Mouse (Mus musculus) frontal cortex, postnatal 36 days (tissue): Measurements from ENCODE around the gene Fbp2.
"Not testable (repeated sequence)": the region's sequence is repeated elsewhere in the genome, so short reads cannot be mapped to it uniquely, and the experiment has no call there.

Experiments used
- DNase-seq, 2 experiments: peaks; one replicate each; pipeline ENCODE4 v3.0.0; 2022; ENCODE audit warnings: low spot score in 2 of 2

The Fbp2 gene

GRCm38 (mm10) chr13:62863771-62864170 lies 5.5 kb upstream of the Fbp2 start:
- DNase-seq: no peak

GRCm38 (mm10) chr13:62862875-62863274 lies 4.7 kb upstream of the Fbp2 start:
- DNase-seq: no peak

- no peak for DNase-seq
Measured at GRCm38 (mm10) chr13:62860068-62860467, 1.8 kb upstream of the Fbp2 start.

GRCm38 (mm10) chr13:62859251-62859650 lies 1.0 kb upstream of the Fbp2 start:
- DNase-seq: not testable (repeated sequence)

DNA sequence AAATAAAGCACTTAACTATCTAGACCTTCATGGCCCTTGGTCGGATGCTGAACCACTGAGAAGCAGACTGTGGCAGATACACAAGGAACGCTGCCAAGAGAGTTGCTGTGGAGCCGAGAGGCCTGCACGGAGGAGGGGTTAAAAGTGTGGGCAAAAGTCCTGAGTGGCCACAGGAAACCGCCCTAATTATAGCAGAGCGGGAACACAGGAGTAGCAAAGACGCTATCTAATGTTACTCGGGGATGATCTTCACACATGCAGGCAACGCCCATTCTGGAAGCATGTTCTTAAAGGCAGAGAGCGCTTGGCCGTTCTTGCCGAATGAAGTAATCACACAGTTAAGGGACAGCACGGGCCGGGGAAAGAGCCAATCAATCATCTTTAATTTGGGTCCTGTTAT lies 1.4 kb downstream of the Fbp2 start:
- no peak for DNase-seq

- DNase-seq: peak; percentile 75 to 85
Measured at GRCm38 (mm10) chr13:62856305-62856675, 1.9 kb downstream of the Fbp2 start.

DNA sequence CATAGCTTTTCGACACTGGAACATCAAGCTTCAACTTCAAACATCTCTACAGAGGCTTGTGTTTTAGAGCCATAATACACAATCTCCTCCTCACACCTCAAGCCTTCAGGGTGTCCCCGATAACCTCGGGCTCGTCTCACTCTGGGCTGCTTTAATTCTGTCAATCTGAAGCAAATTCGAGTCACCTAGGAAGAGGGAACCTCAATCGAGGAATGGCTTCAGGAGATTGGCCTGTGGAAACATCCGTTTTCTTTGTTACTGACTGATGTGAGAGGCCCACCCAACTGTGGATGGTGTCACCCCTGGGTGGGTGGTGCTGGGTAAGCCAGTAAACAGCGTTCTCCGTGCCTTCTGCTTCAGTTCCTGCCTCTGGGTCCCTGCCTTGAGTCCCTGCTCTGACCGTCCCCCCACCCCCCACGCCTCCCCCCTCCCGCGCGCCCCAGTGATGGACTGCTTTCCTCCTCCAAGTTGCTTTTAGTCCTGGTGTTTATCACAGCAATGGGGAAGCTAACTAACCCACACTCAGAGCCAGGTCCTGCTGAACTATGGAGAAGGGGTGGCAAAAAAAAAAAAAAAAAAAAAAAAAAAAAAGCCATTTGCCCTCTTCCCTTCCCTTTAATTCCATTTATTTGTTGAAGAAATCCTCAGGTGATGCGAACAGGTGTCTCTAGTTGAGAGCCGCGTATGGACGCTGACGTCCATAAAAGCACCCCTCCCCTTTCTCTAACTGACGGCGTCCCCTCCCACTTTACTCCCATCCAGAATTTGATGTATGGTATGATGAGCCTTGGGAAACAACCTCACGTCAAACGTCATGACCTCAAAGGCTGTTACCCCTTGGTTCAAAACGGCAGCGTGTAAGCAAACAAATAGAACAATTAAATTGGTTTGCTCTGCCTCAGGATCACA lies 2.6 kb downstream of the Fbp2 start:
- no peak for DNase-seq

DNA sequence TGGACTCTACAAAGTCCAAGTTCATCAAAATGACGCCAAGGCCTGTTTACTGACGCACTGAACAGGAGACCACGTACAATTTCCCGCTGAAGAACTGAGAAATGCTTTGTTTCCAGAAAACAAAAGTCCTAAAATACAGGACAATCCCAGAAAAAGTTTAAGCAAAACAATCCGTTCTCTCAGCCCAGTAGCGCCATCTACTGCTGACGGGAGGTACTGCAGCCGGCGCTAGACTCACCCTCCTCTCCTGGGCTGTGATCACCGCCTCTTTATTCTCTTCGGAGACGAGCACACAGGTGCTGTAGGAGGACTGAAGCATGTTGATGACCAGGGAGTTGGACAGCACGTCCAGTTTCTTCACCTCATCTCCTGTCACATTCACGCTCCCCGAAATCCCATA lies 3.6 kb downstream of the Fbp2 start:
- DNase-seq: peak; percentile 59 to 71

DNA sequence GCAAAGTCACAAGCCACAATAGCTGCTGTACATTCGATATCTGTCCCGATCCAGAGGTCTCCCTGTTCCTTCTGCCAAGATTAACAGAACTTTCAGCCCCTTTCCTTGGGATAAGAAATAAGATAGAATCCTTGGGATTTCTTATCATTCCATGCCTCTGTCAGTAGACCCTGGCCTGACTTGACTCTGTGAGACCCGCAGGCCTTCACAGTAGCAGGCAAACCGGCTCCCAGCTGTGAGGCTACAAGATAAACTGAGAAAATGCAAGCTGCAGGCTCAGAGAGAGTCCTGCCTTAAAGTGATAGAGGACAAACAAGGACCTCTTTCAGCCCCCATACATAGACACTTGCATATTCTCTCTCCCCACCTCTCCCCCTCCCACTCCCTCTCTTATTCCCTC lies 24.9 kb downstream of the Fbp2 start:
- no peak for DNase-seq

DNA sequence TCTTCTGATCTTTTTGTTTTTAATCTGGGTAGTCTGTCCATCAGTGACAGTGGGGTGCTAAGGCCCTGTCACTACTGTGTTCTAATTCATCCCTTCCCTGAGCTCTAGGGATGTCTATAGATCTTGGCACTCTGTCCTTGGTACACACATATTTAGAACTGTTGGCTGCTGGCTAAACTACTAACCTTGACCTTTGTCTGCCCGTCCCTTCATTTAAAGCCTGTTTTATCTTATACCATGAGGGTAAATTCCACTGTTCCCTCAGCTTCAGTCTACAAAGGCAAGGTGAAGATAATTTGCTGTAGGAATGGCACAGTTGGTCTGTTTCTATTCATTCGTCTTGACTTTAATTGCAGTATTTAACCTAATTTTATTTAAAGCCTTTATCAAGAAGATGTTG lies 26.0 kb downstream of the Fbp2 start:
- DNase-seq: no peak

GRCm38 (mm10) chr13:62815705-62816104 lies 42.5 kb downstream of the Fbp2 start:
- not testable (repeated sequence) for DNase-seq

DNA sequence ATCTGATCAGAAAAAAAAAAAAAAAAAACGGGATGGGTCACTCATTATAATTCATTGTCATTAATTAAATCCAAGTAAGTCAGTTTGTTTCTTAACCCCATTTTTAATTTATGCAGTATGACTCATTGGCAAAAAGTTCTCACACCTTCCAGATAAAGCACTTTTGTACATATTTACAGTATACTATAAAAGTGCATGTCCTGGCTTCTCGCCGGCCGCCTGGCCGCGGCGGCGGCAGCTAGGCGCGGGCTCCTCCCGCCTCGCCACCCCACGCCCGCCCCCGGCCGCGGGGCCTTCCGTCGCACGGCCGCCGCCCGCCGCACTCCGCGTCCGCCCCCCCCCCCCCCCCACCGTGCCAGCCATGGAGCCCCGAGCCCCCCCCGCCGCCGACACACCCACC lies 45.5 kb downstream of the Fbp2 start:
- no peak for DNase-seq

DNA sequence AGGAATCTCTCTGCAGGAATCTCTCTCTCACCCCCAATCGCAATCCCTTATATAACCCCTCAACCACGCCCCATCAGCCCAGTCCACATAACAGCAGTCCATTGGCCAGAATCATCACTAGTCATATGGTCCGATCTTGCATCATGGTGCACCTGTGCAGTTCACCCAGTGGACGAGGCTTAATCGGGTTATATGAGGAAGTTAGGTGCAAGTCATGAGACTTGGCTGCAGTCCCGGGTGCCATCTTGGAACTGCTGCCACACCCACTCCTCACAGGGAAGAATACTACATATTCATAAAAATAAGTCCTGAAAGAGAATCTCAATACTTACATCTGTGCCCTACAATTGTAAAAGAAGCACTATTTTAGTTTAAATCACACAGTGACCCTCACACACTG lies 50.2 kb downstream of the Fbp2 start:
- not testable (repeated sequence) for DNase-seq
